Mouse (Mus musculus): ENCODE data around the gene Bicra. TPM values are rescaled to one million over a fixed set of nuclear protein-coding genes. Genes with fewer than 3 reads are reported as not detected.
A peak's percentile ranks its signal among the peaks of the same experiment; 100 is the strongest.

Gene Bicra
- total and polyA plus RNA-seq, 2 experiments from 2014 or later = 2.4 to 7.2 TPM

DNA sequence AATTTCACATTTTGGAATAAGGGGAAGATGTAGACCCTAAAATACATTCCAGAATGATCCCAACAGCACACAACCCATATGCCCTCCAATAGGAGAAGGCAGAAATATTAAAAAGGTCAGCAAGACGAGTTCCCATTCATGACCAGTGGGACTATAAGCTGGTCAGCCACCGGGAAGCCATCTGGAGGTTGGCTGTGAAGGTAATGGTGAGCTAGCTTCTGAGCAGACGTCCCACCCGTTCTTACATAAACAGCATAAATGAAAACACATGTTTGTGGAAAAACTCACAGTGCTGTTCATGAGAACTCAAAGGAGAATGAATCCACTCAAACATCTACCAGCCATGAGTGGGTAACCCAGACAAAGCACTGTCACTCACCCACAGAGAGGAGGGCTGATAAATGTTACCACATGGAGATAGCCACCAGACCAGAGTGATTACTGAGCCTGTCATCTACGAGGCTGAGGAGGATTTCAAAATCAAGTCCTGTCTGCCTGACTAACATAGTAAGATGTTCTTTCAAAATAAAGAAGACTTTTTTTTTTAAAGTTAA, 33.9 kb downstream of the Bicra start:
- Histone ChIP-seq H3K27ac (ENCODE audit: low read depth) (0 out of 2 replicates have a peak overlapping the region, but pooled peaks have one; percentile 78), H3K27me3 (ENCODE audit: control insufficient read depth, insufficient read depth, low read length) (no peaks in the 10 kb centered on the region), H3K36me3 (replicated peaks; ENCODE audit: control insufficient read depth, insufficient read depth, low read length) (no peaks in the 10 kb centered on the region), H3K9ac (replicated peaks; ENCODE audit: low read depth, low read length) (no peak overlapping the region), H3K4me1 (ENCODE audit: control insufficient read depth, insufficient read depth) (peaks cover 38% of the 10 kb centered on the region), H3K4me3 (ENCODE audit: low read depth, low read length) (no peak overlapping the region), H3K4me2 (ENCODE audit: low read depth, low read length) (no peak overlapping the region), H3K9me3 (replicated peaks; ENCODE audit: control insufficient read depth, low read length) (no peaks in the 10 kb centered on the region)
- no peak for TF ChIP-seq EP300 (IDR thresholded peaks at IDR 0.05; ENCODE audit: low read depth)
- no peak for TF ChIP-seq CTCF (IDR thresholded peaks at IDR 0.05; ENCODE audit: low read depth)
- DNase-seq (ENCODE audit: low spot score) = no peak
- WGBS = 82% methylated on average over 5 of the region's 5 CpGs
- ATAC-seq (ENCODE audit: insufficient read depth, low read depth) = no peak

DNA sequence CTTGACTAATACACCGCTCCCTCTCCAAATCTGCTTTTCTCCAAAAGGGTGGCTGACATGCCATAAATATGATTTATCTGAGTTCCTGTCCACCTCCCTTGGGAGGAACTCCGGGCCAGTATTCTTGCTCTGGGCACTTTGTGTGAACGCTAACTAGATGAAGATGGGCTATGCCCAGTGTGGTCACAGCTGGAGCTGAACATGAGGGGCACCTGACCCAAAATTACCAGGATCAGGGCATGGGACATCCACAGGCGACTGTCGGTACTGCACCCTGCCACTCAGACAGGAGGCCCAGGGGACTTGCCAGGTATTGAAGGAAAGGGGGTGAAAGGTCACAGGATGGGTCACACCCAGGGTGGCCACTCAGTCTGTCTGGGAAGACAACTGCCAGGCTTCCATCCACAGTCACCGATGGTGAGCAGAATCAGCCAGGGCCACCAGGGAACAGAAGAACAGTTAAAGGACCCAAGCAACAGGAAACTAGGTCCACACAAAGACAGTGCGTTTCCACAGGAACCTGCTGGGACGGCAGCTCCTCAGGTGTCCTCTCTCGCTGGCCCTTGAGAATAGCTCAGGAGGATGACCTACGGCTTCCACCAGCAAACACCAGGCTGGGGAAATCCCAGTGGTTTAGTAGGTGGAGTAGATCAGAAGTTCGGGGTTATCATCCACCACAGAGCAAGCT, 35.0 kb downstream of the Bicra start:
- 68% methylated on average over 11 of the region's 11 CpGs for WGBS
- H3K9me3 ChIP-seq (replicated peaks; ENCODE audit: control insufficient read depth, low read length) = no peaks in the 10 kb centered on the region
- no peak overlapping the region for H3K4me3 ChIP-seq (ENCODE audit: low read depth, low read length)
- H3K4me1 ChIP-seq (ENCODE audit: control insufficient read depth, insufficient read depth) = peaks cover 38% of the 10 kb centered on the region
- H3K4me2 ChIP-seq (ENCODE audit: low read depth, low read length) = no peak overlapping the region
- no peak overlapping the region for H3K9ac ChIP-seq (replicated peaks; ENCODE audit: low read depth, low read length)
- no peak overlapping the region for H3K27ac ChIP-seq (ENCODE audit: low read depth)
- H3K27me3 ChIP-seq (ENCODE audit: control insufficient read depth, insufficient read depth, low read length) = no peaks in the 10 kb centered on the region
- no peaks in the 10 kb centered on the region for H3K36me3 ChIP-seq (replicated peaks; ENCODE audit: control insufficient read depth, insufficient read depth, low read length)
- peak; percentile 49 for TF ChIP-seq CTCF (IDR thresholded peaks at IDR 0.05; ENCODE audit: low read depth)
- no peak for TF ChIP-seq EP300 (IDR thresholded peaks at IDR 0.05; ENCODE audit: low read depth)
- DNase-seq (ENCODE audit: low spot score) (no peak), ATAC-seq (ENCODE audit: insufficient read depth, low read depth) (no peak)

DNA sequence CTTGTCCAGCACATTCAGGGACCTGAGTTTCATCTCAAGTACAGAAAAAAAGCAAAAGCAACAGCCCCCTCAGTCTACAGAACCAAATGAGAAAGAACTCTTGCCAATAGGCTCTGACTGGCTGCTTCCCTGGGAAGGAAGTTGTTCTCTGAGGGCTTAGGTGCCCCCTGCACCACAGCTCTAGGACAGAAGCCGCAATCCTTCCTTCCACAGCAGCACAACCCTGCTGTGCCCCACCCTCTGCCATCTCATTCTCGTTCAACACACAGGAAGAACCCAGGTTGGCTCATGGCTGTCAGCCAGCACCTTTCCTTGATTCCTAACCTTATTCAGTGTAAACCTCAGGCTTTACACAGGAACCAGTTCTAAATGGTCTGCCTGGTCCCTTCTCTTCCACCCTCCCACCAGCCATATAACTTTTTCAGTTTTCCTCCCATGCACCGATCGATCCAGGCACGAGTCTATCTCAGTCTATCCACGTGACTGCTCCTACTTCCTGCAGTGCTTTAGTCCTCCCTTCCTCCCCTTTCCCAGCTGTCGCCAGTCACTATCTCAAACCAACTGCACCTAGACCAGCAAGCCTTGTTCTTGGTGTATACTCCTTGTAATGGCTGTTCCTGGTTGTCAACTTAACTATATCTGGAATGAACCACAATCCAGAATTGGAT, 36.2 kb downstream of the Bicra start:
- Histone ChIP-seq H3K4me1 (ENCODE audit: control insufficient read depth, insufficient read depth) (peaks cover 38% of the 10 kb centered on the region), H3K4me2 (ENCODE audit: low read depth, low read length) (no peak overlapping the region), H3K27me3 (ENCODE audit: control insufficient read depth, insufficient read depth, low read length) (no peaks in the 10 kb centered on the region), H3K4me3 (ENCODE audit: low read depth, low read length) (no peak overlapping the region), H3K9me3 (replicated peaks; ENCODE audit: control insufficient read depth, low read length) (no peaks in the 10 kb centered on the region), H3K9ac (replicated peaks; ENCODE audit: low read depth, low read length) (no peak overlapping the region), H3K36me3 (replicated peaks; ENCODE audit: control insufficient read depth, insufficient read depth, low read length) (no peaks in the 10 kb centered on the region), H3K27ac (ENCODE audit: low read depth) (no peak overlapping the region)
- ATAC-seq (ENCODE audit: insufficient read depth, low read depth) (no peak), DNase-seq (ENCODE audit: low spot score) (no peak)
- TF ChIP-seq CTCF (IDR thresholded peaks at IDR 0.05; ENCODE audit: low read depth) (no peak), EP300 (IDR thresholded peaks at IDR 0.05; ENCODE audit: low read depth) (no peak)
- 57% methylated on average over 7 of the region's 7 CpGs for WGBS

- H3K4me2 ChIP-seq (ENCODE audit: low read depth, low read length) = no peak overlapping the region
- H3K4me1 ChIP-seq (ENCODE audit: control insufficient read depth, insufficient read depth) = peaks cover 38% of the 10 kb centered on the region
- 44% methylated on average over 5 of the region's 5 CpGs for WGBS
- H3K27ac ChIP-seq (ENCODE audit: low read depth) = no peak overlapping the region
- H3K4me3 ChIP-seq (ENCODE audit: low read depth, low read length) = no peak overlapping the region
- no peaks in the 10 kb centered on the region for H3K27me3 ChIP-seq (ENCODE audit: control insufficient read depth, insufficient read depth, low read length)
- ATAC-seq (ENCODE audit: insufficient read depth, low read depth) (no peak), DNase-seq (ENCODE audit: low spot score) (no peak)
- H3K9ac ChIP-seq (replicated peaks; ENCODE audit: low read depth, low read length) = no peak overlapping the region
- TF ChIP-seq CTCF (IDR thresholded peaks at IDR 0.05; ENCODE audit: low read depth) (no peak), EP300 (IDR thresholded peaks at IDR 0.05; ENCODE audit: low read depth) (no peak)
- no peaks in the 10 kb centered on the region for H3K36me3 ChIP-seq (replicated peaks; ENCODE audit: control insufficient read depth, insufficient read depth, low read length)
- no peaks in the 10 kb centered on the region for H3K9me3 ChIP-seq (replicated peaks; ENCODE audit: control insufficient read depth, low read length)
Measured at GRCm38 (mm10) chr7:16010649-16011048, 37.1 kb downstream of the Bicra start.

DNA sequence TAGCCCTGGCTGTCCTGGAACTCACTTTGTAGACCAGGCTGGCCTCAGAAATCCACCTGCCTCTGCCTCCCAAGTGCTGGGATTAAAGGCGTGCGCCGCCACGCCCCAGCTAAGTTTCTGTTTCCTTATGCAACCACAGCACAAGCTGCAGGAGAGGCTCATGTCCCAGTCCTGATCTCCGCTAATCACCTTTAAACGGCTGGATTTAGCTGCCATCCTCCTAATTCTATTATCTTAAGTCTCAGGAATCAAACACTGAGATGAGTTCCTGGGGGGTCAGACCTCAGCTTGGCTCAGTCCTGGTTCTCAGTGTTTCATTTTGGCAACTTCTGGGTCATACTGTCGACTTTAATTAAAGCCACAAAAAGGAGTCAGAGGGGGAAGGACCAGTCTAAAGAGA, 38.1 kb downstream of the Bicra start:
- no peaks in the 10 kb centered on the region for H3K36me3 ChIP-seq (replicated peaks; ENCODE audit: control insufficient read depth, insufficient read depth, low read length)
- ATAC-seq (ENCODE audit: insufficient read depth, low read depth) (no peak), DNase-seq (ENCODE audit: low spot score) (no peak)
- H3K9ac ChIP-seq (replicated peaks; ENCODE audit: low read depth, low read length) = no peak overlapping the region
- no peak overlapping the region for H3K4me3 ChIP-seq (ENCODE audit: low read depth, low read length)
- H3K4me1 ChIP-seq (ENCODE audit: control insufficient read depth, insufficient read depth) = peaks cover 29% of the 10 kb centered on the region
- WGBS = 87% methylated on average over 7 of the region's 7 CpGs
- H3K4me2 ChIP-seq (ENCODE audit: low read depth, low read length) = no peak overlapping the region
- H3K27me3 ChIP-seq (ENCODE audit: control insufficient read depth, insufficient read depth, low read length) = no peaks in the 10 kb centered on the region
- TF ChIP-seq EP300 (IDR thresholded peaks at IDR 0.05; ENCODE audit: low read depth) (no peak), CTCF (IDR thresholded peaks at IDR 0.05; ENCODE audit: low read depth) (no peak)
- no peaks in the 10 kb centered on the region for H3K9me3 ChIP-seq (replicated peaks; ENCODE audit: control insufficient read depth, low read length)
- no peak overlapping the region for H3K27ac ChIP-seq (ENCODE audit: low read depth)

Data from heart, postnatal 0 days (tissue).